Mouse (Mus musculus): Measurements from ENCODE around the gene Tmem8b.

DNA sequence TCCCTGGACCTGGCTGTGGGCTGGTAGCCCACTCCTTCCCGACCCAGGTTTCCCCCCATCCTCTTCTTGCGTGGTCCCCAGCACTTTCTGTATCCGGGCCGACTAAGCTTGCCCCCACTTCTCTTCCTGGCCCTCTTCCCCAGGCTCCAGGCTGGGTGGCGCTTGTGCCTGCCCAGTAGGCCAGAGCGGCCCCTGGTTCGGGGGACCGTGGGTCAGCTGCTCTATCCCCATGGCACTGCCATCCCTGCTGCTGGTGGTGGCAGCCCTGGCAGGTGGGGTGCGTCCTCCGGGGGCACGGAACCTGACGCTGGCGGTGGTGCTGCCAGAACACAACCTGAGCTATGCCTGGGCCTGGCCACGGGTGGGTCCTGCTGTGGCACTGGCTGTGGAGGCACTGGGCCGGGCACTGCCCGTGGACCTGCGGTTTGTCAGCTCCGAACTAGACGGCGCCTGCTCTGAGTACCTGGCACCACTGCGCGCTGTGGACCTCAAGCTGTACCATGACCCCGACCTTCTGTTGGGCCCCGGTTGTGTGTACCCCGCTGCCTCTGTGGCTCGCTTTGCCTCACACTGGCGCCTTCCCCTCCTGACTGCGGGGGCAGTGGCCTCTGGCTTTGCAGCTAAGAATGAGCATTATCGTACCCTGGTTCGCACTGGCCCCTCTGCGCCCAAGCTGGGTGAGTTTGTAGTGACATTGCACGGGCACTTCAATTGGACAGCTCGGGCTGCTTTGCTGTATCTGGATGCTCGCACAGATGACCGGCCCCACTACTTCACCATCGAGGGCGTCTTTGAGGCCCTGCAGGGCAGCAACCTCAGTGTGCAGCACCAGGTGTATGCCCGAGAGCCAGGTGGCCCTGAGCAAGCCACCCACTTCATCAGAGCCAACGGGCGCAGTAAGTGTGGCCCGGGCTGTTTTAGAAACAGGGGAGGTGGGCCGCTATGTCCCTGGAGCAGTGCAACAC, 36.5 kb upstream of the Tmem8b start:
- TF ChIP-seq CTCF (IDR thresholded peaks at IDR 0.05; ENCODE audit: low read depth) (no peak), EP300 (IDR thresholded peaks at IDR 0.05; ENCODE audit: low read depth) (no peak)

Measured in liver, embryonic 14.5 days (tissue).